Mouse (Mus musculus): ENCODE results near the gene Becn1. TPM values are rescaled to one million over a fixed set of nuclear protein-coding genes. Genes with fewer than 3 reads are reported as not detected.
"Not testable (repeated sequence)": the region's sequence is repeated elsewhere in the genome, so short reads cannot be mapped to it uniquely, and the experiment has no call there.

The Becn1 gene
- 186 and 200 TPM in 2 replicates for polyA plus RNA-seq (2015; fragmentation: Nextera tagmentation; extraction: Ambion mirVana)

DNA sequence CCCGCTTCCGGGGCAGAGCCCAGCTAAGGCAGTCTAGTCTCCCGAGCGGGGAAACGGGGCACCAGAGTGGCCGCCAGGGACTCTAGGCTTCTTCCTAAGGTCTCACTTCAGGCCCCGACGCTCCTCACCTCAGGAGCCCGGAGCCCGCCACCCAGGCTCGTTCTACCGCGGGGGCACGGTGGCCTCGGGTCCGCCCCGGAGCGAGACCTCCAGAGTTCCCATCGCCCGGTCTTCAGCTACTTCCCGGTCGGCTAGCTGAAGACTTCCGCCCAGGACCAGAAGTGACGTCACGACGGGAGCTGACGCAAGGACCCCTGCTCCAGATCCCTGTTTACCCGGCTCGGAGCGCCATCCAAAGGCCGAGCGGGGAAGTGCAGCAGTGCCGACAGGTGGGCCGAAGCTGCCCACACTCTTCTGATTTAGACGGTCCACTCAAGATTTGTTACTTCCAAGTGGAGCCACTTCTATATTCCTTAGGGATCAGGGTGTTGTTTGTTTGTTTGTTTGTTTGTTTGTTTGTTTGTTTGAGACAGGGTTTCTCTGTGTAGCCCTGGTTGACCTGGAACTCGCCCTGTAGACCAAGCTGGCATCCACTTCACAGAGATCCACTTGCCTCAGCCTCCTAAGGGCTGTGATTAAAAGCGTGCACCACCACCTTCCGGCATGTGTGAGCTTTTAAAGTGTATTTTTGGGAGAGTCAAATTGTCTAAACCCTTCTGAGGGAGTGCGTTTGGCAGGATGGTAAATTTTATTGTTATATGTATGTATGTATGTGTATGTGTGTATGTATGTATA lies at the start of gene Becn1:
TSS of gene Becn1 (minus strand) at position 283 of the 795 bp plus-strand sequence.
- H3K4me1 ChIP-seq: peaks cover 20% of the 10 kb centered on the region
- peak within 1 kb of the TSS; percentile 87 for H3K9ac ChIP-seq (replicated peaks)
- peak within 1 kb of the TSS; percentile 98 for H3K4me2 ChIP-seq (replicated peaks)
- H3K4me3 ChIP-seq: peak within 1 kb of the TSS; percentile 96
- ATAC-seq (replicated peaks): peak; percentile 93
- H3K27ac ChIP-seq (replicated peaks): peak within 1 kb of the TSS; percentile 73
- H3K36me3 ChIP-seq: peaks cover 18% of the 10 kb centered on the region
- 6% methylated on average over 39 of the region's 39 CpGs for WGBS
- no peaks in the 10 kb centered on the region for H3K27me3 ChIP-seq
- H3K9me3 ChIP-seq: no peaks in the 10 kb centered on the region

DNA sequence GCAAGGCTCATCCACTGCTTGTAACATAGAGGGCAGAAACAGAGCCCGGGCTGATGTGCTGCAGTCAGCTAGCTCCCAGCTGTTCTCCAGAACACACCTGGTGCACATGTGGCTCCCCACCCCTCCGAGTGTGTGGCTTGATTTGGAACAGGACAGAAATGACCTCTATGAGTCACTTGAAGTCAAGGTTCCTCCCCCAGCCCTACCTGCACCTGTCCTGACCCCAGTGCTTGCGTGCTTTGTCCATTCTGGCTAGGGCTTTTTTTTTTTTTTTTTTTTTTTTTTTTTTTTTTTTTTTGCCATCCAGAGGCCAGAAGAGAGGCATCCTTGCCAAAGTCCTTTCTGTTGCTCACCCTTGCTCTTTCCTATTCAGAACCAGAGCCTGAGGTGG lies 49.6 kb upstream of the Becn1 start:
- Histone ChIP-seq H3K4me1 (no peaks in the 10 kb centered on the region), H3K4me2 (replicated peaks) (no peak overlapping the region), H3K27me3 (no peaks in the 10 kb centered on the region), H3K9ac (replicated peaks) (no peak overlapping the region), H3K36me3 (no peaks in the 10 kb centered on the region), H3K9me3 (no peaks in the 10 kb centered on the region), H3K4me3 (no peak overlapping the region), H3K27ac (replicated peaks) (no peak overlapping the region)
- ATAC-seq (replicated peaks): no peak
- WGBS: 76% methylated on average over 3 of the region's 3 CpGs

- Histone ChIP-seq H3K9me3 (no peaks in the 10 kb centered on the region), H3K27me3 (no peaks in the 10 kb centered on the region), H3K4me3 (no peak overlapping the region), H3K27ac (replicated peaks) (no peak overlapping the region), H3K36me3 (no peaks in the 10 kb centered on the region), H3K4me2 (replicated peaks) (no peak overlapping the region), H3K4me1 (no peaks in the 10 kb centered on the region), H3K9ac (replicated peaks) (no peak overlapping the region)
- WGBS: 68% methylated on average over 11 of the region's 11 CpGs
- no peak for ATAC-seq (replicated peaks)
Observed at GRCm38 (mm10) chr11:101351100-101351720, 49.1 kb upstream of the Becn1 start.

- Histone ChIP-seq H3K4me3 (no peak overlapping the region), H3K4me2 (replicated peaks) (no peak overlapping the region), H3K27me3 (no peaks in the 10 kb centered on the region), H3K27ac (replicated peaks) (no peak overlapping the region), H3K9ac (replicated peaks) (no peak overlapping the region), H3K36me3 (no peaks in the 10 kb centered on the region), H3K9me3 (no peaks in the 10 kb centered on the region), H3K4me1 (no peaks in the 10 kb centered on the region)
- 88% methylated on average over 3 of the region's 3 CpGs for WGBS
- no peak for ATAC-seq (replicated peaks)
Observed at GRCm38 (mm10) chr11:101349216-101349615, 47.1 kb upstream of the Becn1 start.

DNA sequence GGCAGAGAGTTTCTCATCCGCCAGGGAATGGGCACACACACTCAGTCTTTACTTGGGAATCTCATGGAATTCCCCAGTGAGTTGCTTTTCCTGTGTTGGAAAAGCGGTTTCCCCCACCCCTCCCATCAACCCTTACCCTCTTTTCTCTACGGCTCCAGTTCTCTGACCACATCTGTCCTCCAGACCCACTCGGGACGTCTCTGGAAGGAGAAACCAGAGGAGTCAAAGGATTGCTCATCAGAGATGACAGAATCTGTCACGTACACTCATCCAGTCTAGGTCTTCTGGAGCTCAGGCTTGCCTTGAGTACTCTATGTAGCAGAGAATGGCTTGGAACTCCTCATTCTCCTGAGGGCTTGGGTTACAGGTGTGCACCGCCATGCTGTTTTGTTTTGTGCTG lies 46.7 kb upstream of the Becn1 start:
- Histone ChIP-seq H3K27me3 (no peaks in the 10 kb centered on the region), H3K4me1 (no peaks in the 10 kb centered on the region), H3K4me3 (no peak overlapping the region), H3K27ac (replicated peaks) (no peak overlapping the region), H3K4me2 (replicated peaks) (no peak overlapping the region), H3K9me3 (no peaks in the 10 kb centered on the region), H3K9ac (replicated peaks) (no peak overlapping the region), H3K36me3 (no peaks in the 10 kb centered on the region)
- 79% methylated on average over 7 of the region's 7 CpGs for WGBS
- ATAC-seq (replicated peaks): no peak

GRCm38 (mm10) chr11:101347083-101347775 lies 45.1 kb upstream of the Becn1 start:
- 76% methylated on average over 10 of the region's 10 CpGs for WGBS
- no peaks in the 10 kb centered on the region for H3K9me3 ChIP-seq
- H3K4me2 ChIP-seq (replicated peaks): no peak overlapping the region
- no peaks in the 10 kb centered on the region for H3K4me1 ChIP-seq
- H3K27me3 ChIP-seq: no peaks in the 10 kb centered on the region
- ATAC-seq (replicated peaks): no peak
- H3K9ac ChIP-seq (replicated peaks): no peak overlapping the region
- H3K4me3 ChIP-seq: no peak overlapping the region
- H3K27ac ChIP-seq (replicated peaks): no peak overlapping the region
- no peaks in the 10 kb centered on the region for H3K36me3 ChIP-seq

DNA sequence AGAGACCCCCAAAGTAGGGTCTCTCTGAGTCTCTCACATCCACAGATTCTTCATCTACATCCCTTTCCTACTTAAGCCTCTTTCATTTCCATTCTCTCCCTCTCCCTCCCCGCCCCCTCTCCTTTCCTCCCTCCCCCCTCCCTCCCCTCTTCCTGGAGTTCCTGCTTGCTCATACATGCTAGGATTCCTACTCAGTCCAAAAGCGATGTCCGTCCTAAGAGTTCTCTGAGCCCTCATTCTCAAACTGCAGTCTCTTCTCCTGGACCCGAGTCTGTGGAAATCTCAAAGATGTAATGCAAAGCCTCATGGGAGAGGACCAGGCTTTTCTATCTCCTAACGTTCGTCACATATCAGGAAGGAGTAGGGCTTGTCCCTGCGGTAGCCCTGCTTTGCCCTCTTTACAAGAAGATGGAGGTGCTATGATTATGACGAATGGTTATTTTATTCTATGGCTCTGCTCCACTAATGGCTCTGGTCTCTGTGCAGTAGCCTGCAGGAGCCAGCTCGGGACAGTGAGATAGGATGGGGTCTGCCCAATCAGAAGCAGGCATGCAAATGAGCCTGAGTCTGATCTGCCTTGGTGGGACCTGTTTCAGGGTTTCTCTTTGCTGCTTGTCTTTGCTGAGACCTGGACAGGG lies 36.2 kb upstream of the Becn1 start:
- H3K4me1 ChIP-seq: peaks cover 10% of the 10 kb centered on the region
- H3K4me3 ChIP-seq: peak overlapping the region; percentile 40
- H3K4me2 ChIP-seq (replicated peaks): peak overlapping the region; percentile 54
- H3K36me3 ChIP-seq: no peaks in the 10 kb centered on the region
- peak; percentile 91 for ATAC-seq (replicated peaks)
- under 1% methylated on average over 9 of the region's 9 CpGs for WGBS
- H3K9me3 ChIP-seq: no peaks in the 10 kb centered on the region
- no peaks in the 10 kb centered on the region for H3K27me3 ChIP-seq
- peak overlapping the region; percentile 63 for H3K27ac ChIP-seq (replicated peaks)
- peak overlapping the region; percentile 32; the same call in 1 of the 2 replicates for H3K9ac ChIP-seq (replicated peaks)

GRCm38 (mm10) chr11:101335685-101336084 lies 33.6 kb upstream of the Becn1 start:
- ATAC-seq (replicated peaks): no peak
- H3K9ac ChIP-seq (replicated peaks): no peak overlapping the region
- WGBS: 83% methylated on average over 9 of the region's 9 CpGs

DNA sequence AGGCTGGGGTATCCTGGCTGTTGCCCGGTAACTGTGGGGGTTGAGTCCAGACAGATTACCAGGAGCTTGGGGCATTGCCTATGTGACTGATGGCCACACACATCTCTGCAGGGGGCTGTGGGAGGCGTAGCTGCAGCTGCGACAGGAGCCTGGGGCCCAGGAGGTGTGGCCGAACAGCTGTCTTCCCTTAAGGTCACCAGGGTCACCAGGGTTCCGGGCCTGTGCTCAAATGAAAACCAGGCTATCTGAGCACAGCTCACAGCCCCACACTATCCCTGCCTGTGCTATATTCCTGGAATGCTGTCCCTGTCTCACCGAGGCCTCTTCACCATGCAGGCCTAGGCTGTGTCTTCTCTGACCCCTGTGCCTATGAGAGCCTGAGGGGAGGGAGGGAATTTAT lies 32.4 kb upstream of the Becn1 start:
- Histone ChIP-seq H3K27me3 (no peaks in the 10 kb centered on the region), H3K9ac (replicated peaks) (no peak overlapping the region), H3K27ac (replicated peaks) (no peak overlapping the region), H3K9me3 (no peaks in the 10 kb centered on the region), H3K36me3 (no peaks in the 10 kb centered on the region), H3K4me2 (replicated peaks) (no peak overlapping the region), H3K4me1 (peaks cover 10% of the 10 kb centered on the region), H3K4me3 (no peak overlapping the region)
- no peak for ATAC-seq (replicated peaks)
- WGBS: 7% methylated on average over 6 of the region's 6 CpGs

More at GRCm38 (mm10) chr11:101335685-101336084, 33.6 kb upstream of the Becn1 start:
- no peaks in the 10 kb centered on the region for H3K36me3 ChIP-seq
- H3K9me3 ChIP-seq: no peaks in the 10 kb centered on the region
- peaks cover 10% of the 10 kb centered on the region for H3K4me1 ChIP-seq
- no peak overlapping the region for H3K4me3 ChIP-seq
- H3K4me2 ChIP-seq (replicated peaks): no peak overlapping the region
- H3K27me3 ChIP-seq: no peaks in the 10 kb centered on the region
- no peak overlapping the region for H3K27ac ChIP-seq (replicated peaks)

- Histone ChIP-seq H3K27me3 (no peaks in the 10 kb centered on the region), H3K4me1 (peaks cover 10% of the 10 kb centered on the region), H3K9me3 (no peaks in the 10 kb centered on the region), H3K4me3 (no peak overlapping the region), H3K36me3 (no peaks in the 10 kb centered on the region), H3K4me2 (replicated peaks) (no peak overlapping the region), H3K27ac (replicated peaks) (no peak overlapping the region), H3K9ac (replicated peaks) (no peak overlapping the region)
- WGBS: 24% methylated on average over 10 of the region's 10 CpGs
- no peak for ATAC-seq (replicated peaks)
Observed at GRCm38 (mm10) chr11:101334023-101334422, 31.9 kb upstream of the Becn1 start.

- Histone ChIP-seq H3K4me1 (peaks cover 3% of the 10 kb centered on the region), H3K4me3 (no peak overlapping the region), H3K9me3 (no peaks in the 10 kb centered on the region), H3K27me3 (no peaks in the 10 kb centered on the region), H3K9ac (replicated peaks) (no peak overlapping the region), H3K36me3 (no peaks in the 10 kb centered on the region), H3K27ac (replicated peaks) (no peak overlapping the region), H3K4me2 (replicated peaks) (no peak overlapping the region)
- 88% methylated on average over 3 of the region's 3 CpGs for WGBS
- no peak for ATAC-seq (replicated peaks)
Observed at GRCm38 (mm10) chr11:101332537-101332936, 30.5 kb upstream of the Becn1 start.

GRCm38 (mm10) chr11:101330961-101331360 lies 28.9 kb upstream of the Becn1 start:
- not testable (repeated sequence) for H3K4me3 ChIP-seq; H3K27ac ChIP-seq (replicated peaks); H3K27me3 ChIP-seq; H3K36me3 ChIP-seq; ATAC-seq (replicated peaks); H3K9ac ChIP-seq (replicated peaks); H3K9me3 ChIP-seq; H3K4me2 ChIP-seq (replicated peaks); H3K4me1 ChIP-seq
- WGBS: 87% methylated on average over 6 of the region's 6 CpGs
